Mouse (Mus musculus) left cerebral cortex, postnatal 10 days (tissue): ENCODE measurements around the gene Ovol2. TPM values are rescaled to one million over a fixed set of nuclear protein-coding genes. Genes with fewer than 3 reads are reported as not detected.
A peak's percentile ranks its signal among the peaks of the same experiment; 100 is the strongest.
"Not testable (repeated sequence)": the region's sequence is repeated elsewhere in the genome, so short reads cannot be mapped to it uniquely, and the experiment has no call there.

ENCODE experiments used
- DNase-seq, 2 experiments: peaks; one replicate each; pipeline ENCODE4 v3.0.0; 2021 to 2022; ENCODE audit warnings: low spot score in 2 of 2, mixed read lengths in 1 of 2; ENCODE audit errors: extremely low spot score in 1 of 2
- intact Hi-C: fragments of 180-260 bp; cut with DNase I; formaldehyde crosslinking; loops from one replicate; pipeline ENCODE4 v1.15.1; 2025
- total RNA-seq, 2 experiments: library from RNA; stranded (reverse); gene quantifications; 2 replicates each; pipeline ENCODE4 v1.2.3; 2021

Ovol2 gene
- 1 to 10 TPM; 3.2 to 6.3 TPM for total RNA-seq

GRCm38 (mm10) chr2:144331401-144332302, at the start of gene Ovol2:
Gene Ovol2, minus strand, starts transcription at chr2:144332146.
- intact Hi-C loops, result loop anchor here (5.0 kb wide), 1 partner anchor 36 kb away; the partner anchor contains the start of genes Kat14 and Pet117
- peak in 1 of 2 experiments; percentile 40 for DNase-seq

- DNase-seq, result no peak
- intact Hi-C loops, result no loop called here
These were observed 49.8 kb upstream of the Ovol2 start for GRCm38 (mm10) chr2:144381741-144382140.

GRCm38 (mm10) chr2:144381293-144381692, 49.3 kb upstream of the Ovol2 start:
- intact Hi-C loops, result no loop called here
- no peak for DNase-seq

- intact Hi-C loops, result no loop called here
- no peak for DNase-seq
These were observed 43.2 kb upstream of the Ovol2 start for GRCm38 (mm10) chr2:144375063-144375703.

- intact Hi-C loops, result no loop called here
- no peak for DNase-seq
These were observed 41.1 kb upstream of the Ovol2 start for GRCm38 (mm10) chr2:144373063-144373462.

- intact Hi-C loops, result no loop called here
- DNase-seq, result no peak
These were observed 39.6 kb upstream of the Ovol2 start for GRCm38 (mm10) chr2:144371566-144371965.

- intact Hi-C loops, result loop anchor here (5.0 kb wide), 1 partner anchor 37 kb away; the partner anchor contains the start of gene Ovol2
- no peak for DNase-seq
These were observed 37.6 kb upstream of the Ovol2 start for GRCm38 (mm10) chr2:144369511-144369910.

GRCm38 (mm10) chr2:144369020-144369421, 37.1 kb upstream of the Ovol2 start:
- intact Hi-C loops, result loop anchor here (5.0 kb wide), 1 partner anchor 37 kb away; the partner anchor contains the start of gene Ovol2

GRCm38 (mm10) chr2:144368400-144369019, 36.6 kb upstream of the Ovol2 start, which contains the start of the genes Kat14 and Pet117:
Gene Kat14, plus strand, starts transcription at chr2:144368983.
Gene Pet117, plus strand, starts transcription at chr2:144368996.
- intact Hi-C loops, result loop anchor here (5.0 kb wide), 1 partner anchor 36 kb away; the partner anchor contains the start of gene Ovol2
- DNase-seq, result peak; percentile 87 to 96

More at GRCm38 (mm10) chr2:144369020-144369421, 37.1 kb upstream of the Ovol2 start:
- no peak for DNase-seq

- DNase-seq, result no peak
- intact Hi-C loops, result no loop called here
These were observed 20.9 kb upstream of the Ovol2 start for GRCm38 (mm10) chr2:144352843-144353242.

- intact Hi-C loops, result no loop called here
- no peak for DNase-seq
These were observed 16.6 kb upstream of the Ovol2 start for GRCm38 (mm10) chr2:144348525-144348924.

GRCm38 (mm10) chr2:144343158-144343557, 11.2 kb upstream of the Ovol2 start:
- no peak for DNase-seq
- intact Hi-C loops, result no loop called here

- intact Hi-C loops, DNase-seq: not testable (repeated sequence)
These were observed 6.2 kb upstream of the Ovol2 start for GRCm38 (mm10) chr2:144338149-144338548.

- intact Hi-C loops, result no loop called here
- DNase-seq, result no peak
These were observed 5.8 kb upstream of the Ovol2 start for GRCm38 (mm10) chr2:144337701-144338100.

GRCm38 (mm10) chr2:144337230-144337629, 5.3 kb upstream of the Ovol2 start:
- intact Hi-C loops, result no loop called here
- no peak for DNase-seq

GRCm38 (mm10) chr2:144333138-144333842, 1.3 kb upstream of the Ovol2 start:
- intact Hi-C loops, result loop anchor here (5.0 kb wide), 1 partner anchor 34 kb away; the partner anchor contains the start of genes Kat14 and Pet117
- DNase-seq, result peak; percentile 34 to 38

- DNase-seq, result no peak
- intact Hi-C loops, result loop anchor here (5.0 kb wide), 1 partner anchor 35 kb away; the partner anchor contains the start of genes Kat14 and Pet117
These were observed 540 bp upstream of the Ovol2 start for GRCm38 (mm10) chr2:144332486-144332885.

- peak in 1 of 2 experiments; percentile 51 for DNase-seq
- intact Hi-C loops, result loop anchor here (5.0 kb wide), 1 partner anchor 36 kb away; the partner anchor contains the start of genes Kat14 and Pet117
These were observed 980 bp downstream of the Ovol2 start for GRCm38 (mm10) chr2:144330960-144331371.
